Mouse (Mus musculus) cerebellum, postnatal 25 days (tissue): Measurements from ENCODE around the gene Plcz1.

ENCODE experiments used
- DNase-seq, 2 experiments: peaks; one replicate each; pipeline ENCODE4 v3.0.0; 2021; ENCODE audit warnings: mixed read lengths in 2 of 2

The Plcz1 gene

DNA sequence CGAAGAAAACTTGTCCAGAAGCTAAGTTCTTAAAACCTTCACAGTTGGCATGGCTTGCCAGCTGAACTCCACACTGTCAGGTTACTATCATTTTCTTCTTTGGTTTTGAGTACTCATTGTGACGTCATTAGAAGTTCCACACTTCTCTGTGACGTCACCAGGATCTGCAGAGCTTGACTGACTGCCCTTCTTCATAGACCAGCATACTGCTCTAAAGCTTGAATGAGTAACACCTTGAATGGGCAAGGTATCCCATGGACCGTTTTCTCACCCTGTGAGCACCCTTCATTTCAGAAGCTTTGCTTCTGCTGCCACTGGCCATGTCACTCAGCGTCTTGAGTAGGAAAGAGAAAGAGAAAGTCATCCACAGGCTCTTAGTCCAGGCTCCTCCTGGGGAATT is at the start of gene Plcz1:
Gene Plcz1, minus strand, starts transcription at position 101 of the 400 bp plus-strand sequence.
- no peak for DNase-seq

DNA sequence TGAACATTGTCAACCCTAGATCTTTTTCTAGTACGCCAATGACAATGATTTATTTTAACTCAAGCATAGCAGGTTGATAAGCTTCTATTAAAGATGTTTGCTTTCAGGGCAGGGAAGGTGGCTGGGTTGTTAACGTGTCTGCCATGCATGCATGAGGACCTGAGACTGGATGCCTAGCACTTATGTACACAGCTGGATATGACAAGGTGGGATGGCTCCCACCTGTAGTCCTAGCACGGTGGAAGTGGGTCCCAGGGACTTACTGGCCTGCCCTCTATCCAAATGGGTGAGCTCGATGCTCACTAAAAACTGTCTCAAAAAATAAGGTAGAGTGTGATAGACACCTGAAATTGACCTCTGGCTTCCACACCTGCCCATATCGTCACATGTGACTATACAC is 48.6 kb upstream of the Plcz1 start:
- no peak for DNase-seq

GRCm38 (mm10) chr6:140081739-140082138 is 40.5 kb upstream of the Plcz1 start:
- no peak for DNase-seq

DNA sequence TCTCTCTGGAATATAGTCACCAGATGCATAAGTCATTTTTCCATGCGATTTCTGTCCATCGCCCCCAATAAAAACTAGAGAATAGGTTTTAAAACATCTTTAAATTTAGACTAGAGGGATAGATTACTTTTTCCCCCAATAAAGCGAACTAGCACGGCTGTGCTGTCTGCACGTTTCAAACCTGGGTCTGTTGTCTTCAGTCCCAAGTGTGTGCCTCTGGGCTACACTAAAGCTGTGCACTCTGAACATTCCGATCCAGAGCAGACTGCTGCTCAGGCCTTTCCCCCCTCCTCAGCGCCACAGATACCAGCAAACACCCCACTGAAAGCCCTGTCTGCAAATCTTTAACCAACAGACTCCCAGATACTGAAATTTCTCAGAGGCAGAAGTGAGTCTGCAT is 39.7 kb upstream of the Plcz1 start:
- no peak for DNase-seq

DNA sequence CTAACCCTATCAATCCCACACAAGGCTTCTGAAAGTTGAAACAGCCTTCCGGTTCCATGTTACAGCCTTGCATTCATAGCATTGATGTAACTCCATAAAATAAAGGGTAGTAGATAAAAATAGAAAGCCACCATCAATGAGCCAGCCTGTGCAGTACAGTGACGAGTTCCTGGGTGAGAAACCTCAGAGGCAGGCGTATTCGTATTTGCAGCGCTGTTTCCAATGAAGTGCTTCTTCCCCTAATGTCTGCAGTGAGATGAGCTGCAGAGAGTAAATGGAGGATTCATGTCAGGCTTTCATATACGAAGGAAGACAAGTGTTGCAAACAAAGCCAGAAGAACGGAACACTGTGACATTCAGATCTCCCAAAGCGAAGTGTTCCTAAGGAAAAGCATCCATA is 27.9 kb upstream of the Plcz1 start:
- DNase-seq, result no peak

DNA sequence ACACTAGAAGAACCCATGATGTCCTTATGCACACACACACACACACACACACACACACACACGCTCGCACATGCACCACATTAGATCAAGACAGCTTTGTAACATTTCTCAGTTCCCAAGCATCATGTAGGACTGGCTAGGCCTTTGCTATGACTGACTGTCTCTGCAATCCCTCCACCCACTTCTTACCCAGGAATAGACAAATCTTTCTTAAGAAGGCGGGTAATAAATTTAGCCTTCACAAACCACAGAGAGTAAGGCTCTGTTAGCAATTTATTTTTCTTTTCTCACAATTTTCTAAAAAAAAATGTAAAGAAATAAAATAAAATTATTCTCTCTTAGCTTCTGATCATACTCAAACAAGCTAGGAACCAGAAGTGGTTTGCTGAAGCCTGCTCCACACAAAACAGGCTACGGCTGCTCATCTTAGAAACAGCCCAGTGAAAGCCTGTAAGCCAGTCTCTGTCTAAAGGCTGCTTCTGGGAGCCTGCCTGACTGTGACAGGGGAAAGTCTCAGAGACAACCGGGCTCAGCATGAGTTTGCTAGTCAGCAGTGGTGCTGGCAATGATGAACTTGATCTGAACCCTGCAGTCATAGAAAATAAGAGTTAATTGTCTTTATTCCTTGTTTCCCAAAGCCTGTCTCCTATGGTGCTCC is 13.1 kb upstream of the Plcz1 start:
- no peak for DNase-seq

GRCm38 (mm10) chr6:140051476-140051875 is 10.2 kb upstream of the Plcz1 start:
- no peak for DNase-seq

DNA sequence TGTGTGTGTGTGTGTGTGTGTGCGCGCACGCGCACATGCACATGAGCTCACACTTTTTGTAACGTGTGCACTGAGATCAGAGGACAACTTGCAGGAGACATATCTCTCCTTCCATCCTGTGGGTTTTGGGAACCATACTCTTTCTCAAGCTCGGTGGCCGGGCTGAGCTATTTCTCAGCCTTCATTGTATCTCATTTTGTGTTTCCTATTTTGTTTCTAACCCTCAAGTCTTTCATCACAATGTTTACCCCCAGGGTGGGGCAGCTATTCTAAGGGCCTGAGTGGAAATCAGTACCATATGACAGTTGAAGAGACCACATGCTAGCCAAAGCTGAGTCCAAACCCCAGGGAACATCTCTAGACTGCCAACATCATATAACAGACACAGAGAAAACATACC is 305 bp downstream of the Plcz1 start, which contains the start of gene Capza3:
Gene Capza3, plus strand, starts transcription at position 301 of the 400 bp plus-strand sequence.
- DNase-seq, result no peak

DNA sequence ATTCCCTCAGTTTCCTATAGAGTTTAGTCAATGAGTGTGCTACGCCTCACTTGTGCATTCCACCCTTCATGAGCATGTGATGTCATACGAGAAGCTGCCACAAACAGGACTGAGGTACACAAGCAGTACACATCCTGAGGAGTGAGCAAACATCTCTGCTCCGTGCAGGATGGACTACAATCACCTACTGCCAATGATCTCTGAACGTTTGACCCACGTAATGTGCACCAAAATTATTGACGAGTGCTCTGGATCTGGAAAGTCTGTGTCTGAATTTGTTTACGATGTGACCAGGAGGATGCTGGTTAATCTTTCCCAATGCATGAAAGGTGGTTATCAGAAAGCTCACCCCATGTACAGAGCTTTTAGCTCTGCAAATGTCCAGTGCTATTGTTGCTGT is 16.9 kb downstream of the Plcz1 start:
- no peak for DNase-seq

GRCm38 (mm10) chr6:140005181-140005580 is 36.1 kb downstream of the Plcz1 start:
- no peak for DNase-seq

GRCm38 (mm10) chr6:139989597-139989996 is 51.7 kb downstream of the Plcz1 start:
- no peak for DNase-seq

- DNase-seq, result no peak
Measured at GRCm38 (mm10) chr6:139989075-139989474, 52.2 kb downstream of the Plcz1 start.

GRCm38 (mm10) chr6:139986564-139986963 is 54.7 kb downstream of the Plcz1 start:
- DNase-seq, result no peak

DNA sequence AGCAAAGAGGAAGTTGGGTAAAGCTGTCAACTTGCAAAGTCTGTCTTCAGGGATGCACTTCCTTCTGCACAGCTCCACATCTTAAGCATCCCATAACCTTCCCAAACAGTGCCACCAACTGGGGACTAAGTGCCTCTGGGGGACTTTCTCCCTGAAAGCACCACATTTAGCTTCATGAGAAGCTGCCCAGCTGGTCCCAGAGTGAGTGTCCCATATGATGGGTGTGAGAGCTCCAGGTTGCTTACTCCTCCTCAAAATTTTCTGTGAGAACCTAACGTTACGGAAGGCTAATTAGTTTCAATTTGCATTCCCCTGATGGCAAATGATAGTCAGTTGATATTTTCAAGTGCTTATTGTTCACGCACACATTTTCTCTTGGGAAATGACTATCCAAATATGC is 57.2 kb downstream of the Plcz1 start:
- no peak for DNase-seq

GRCm38 (mm10) chr6:139981061-139981460 is 60.2 kb downstream of the Plcz1 start:
- no peak for DNase-seq

DNA sequence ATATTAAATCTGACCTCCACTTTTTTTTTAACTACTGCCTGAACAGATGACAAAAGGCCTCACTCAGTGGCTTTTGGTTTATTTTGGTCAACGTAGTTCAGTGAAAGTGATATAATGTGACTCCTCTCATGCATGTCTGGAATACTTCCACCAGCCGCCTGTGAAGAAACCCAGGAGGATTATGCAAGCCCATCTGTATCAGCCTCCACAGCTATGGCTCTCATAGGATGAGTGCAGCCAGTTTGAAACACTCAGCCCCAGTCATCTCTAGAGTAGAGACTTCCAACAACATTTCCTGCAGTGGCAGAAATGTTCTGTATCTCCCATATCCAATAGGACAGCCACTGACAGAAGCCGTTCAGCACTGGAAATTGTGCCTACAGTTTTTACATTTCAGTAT is 63.1 kb downstream of the Plcz1 start:
- DNase-seq, result no peak

DNA sequence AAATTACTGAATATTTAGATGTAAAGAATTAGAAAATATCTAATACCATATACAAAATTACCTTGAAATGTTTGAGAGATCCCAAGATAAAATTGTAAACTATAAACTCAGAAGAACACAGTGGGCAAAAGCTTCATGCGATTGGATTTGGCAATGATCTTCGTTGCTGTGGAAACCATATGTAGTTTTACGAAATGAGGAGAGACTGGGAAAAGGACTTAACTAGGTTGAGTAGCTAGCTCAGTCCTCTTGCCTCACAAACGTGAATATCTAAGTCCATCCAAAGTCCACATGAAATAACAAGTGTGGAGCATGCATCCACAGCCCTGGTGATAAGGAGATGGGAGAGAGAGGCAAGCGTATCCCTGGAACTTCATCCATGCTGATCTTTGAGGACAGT is 66.6 kb downstream of the Plcz1 start:
- DNase-seq, result no peak

DNA sequence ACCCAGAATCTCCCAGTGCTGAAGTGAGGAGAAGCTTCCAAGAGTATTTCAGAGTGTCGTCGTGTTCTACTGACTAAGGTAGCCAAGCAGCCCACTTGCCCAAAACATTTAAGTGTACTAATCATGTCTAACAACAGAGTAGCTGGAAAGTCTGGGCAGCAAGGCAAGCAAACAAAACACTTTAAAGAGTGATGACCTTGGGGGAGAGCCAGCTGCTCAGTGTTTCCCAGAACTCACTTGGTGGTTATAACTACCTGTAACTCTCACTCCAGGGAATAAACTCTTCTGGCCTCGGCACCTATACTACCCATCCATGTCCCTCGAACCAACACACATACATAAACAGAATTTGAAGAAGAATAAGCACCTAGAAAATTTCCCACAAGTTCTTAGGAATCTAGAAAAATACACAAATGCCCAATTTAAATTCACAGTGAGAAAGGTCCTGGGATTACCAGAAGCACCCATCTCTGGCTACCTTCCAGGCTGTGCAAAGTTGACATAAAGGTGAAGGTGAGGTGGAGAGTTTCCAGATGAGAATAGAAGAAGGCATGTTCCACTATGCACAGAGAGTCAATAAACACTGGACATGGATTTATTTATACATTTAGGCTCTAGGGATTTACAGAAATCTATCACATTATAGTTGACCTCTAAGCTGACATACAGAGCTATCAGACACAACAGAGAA is 69.5 kb downstream of the Plcz1 start:
- no peak for DNase-seq

GRCm38 (mm10) chr6:139966684-139967083 is 74.6 kb downstream of the Plcz1 start:
- DNase-seq, result no peak

GRCm38 (mm10) chr6:139964895-139965294 is 76.4 kb downstream of the Plcz1 start:
- DNase-seq, result no peak

DNA sequence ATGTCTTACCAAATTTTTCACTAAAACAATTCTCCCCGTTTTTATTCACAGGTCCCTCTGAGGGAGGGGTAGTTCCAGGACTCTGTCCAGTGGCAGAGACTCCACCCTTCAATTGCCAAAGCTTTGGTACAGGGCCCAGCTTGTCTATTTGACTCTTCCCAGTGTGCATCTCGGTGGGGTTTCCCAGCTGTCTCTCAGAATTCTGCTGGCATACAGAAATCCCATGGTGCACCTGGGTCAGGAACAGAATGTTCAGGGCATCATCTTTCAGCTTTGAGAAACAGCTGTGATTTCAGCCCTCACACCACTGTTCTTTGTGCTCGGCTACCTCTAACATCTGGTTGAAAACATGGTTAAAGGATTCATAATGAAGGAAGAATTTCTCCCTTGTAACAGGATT is 77.5 kb downstream of the Plcz1 start:
- no peak for DNase-seq

GRCm38 (mm10) chr6:139957531-139958241 is 83.6 kb downstream of the Plcz1 start:
- DNase-seq, result no peak

DNA sequence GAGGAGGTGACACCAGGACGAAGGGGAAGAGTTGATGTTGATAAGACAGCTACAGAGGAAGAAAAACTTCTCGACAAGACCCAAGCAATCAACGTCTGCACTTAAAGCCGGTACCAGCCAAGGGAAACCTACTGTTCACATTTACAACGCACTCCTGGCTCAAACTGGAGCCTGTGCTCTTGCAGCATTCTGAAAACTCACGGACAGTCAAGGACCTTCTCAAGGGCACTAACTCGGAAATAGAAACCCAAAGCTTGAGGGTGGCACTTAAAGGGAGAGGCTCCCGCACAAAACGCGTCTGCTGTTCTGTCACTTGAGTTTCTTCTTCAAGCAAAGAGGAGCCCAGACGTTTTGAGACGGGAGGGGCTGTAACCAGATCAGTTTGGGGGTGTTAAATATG is 87.7 kb downstream of the Plcz1 start:
- DNase-seq, result no peak
